Mouse (Mus musculus) heart, postnatal 25 days (tissue): Measurements from ENCODE around the gene Pcbp2. TPM values are rescaled to one million over a fixed set of nuclear protein-coding genes. Genes with fewer than 3 reads are reported as not detected.

Experiments used
- DNase-seq: peaks from one replicate; pipeline ENCODE4 v3.0.0; 2022; ENCODE audit warnings: low spot score
- intact Hi-C: fragments of 180-260 bp; cut with DNase I; formaldehyde crosslinking; loops from one replicate; pipeline ENCODE4 v1.15.1; 2025
- total RNA-seq, 2 experiments: library from RNA; stranded (reverse); gene quantifications; 2 replicates each; pipeline ENCODE4 v1.2.3; 2021

Pcbp2 gene
- total RNA-seq, 2 experiments from 2014 or later, result 458 to 504 TPM

- no peak for DNase-seq
- intact Hi-C loops, result no loop called here
Observed at GRCm38 (mm10) chr15:102503924-102504782, 33.8 kb downstream of the Pcbp2 start.

GRCm38 (mm10) chr15:102505073-102505769, 34.9 kb downstream of the Pcbp2 start:
- DNase-seq, result no peak
- intact Hi-C loops, result no loop called here

GRCm38 (mm10) chr15:102505770-102506463, 35.6 kb downstream of the Pcbp2 start:
- DNase-seq, result no peak
- intact Hi-C loops, result no loop called here

- intact Hi-C loops, result no loop called here
- DNase-seq, result no peak
Observed at GRCm38 (mm10) chr15:102506464-102506830, 36.1 kb downstream of the Pcbp2 start.

GRCm38 (mm10) chr15:102506864-102507263, 36.5 kb downstream of the Pcbp2 start:
- DNase-seq, result no peak
- intact Hi-C loops, result no loop called here

GRCm38 (mm10) chr15:102507561-102507960, 37.2 kb downstream of the Pcbp2 start:
- intact Hi-C loops, result no loop called here
- no peak for DNase-seq

GRCm38 (mm10) chr15:102508336-102508735, 38.0 kb downstream of the Pcbp2 start:
- intact Hi-C loops, result no loop called here
- DNase-seq, result no peak

- DNase-seq, result no peak
- intact Hi-C loops, result no loop called here
Observed at GRCm38 (mm10) chr15:102510110-102510509, 39.8 kb downstream of the Pcbp2 start.

- intact Hi-C loops, result no loop called here
- DNase-seq, result peak; percentile 70
Observed at GRCm38 (mm10) chr15:102510590-102511284, 40.4 kb downstream of the Pcbp2 start.

GRCm38 (mm10) chr15:102511285-102511833, 41.0 kb downstream of the Pcbp2 start:
- intact Hi-C loops, result no loop called here
- no peak for DNase-seq

GRCm38 (mm10) chr15:102512010-102512409, 41.7 kb downstream of the Pcbp2 start:
- no peak for DNase-seq
- intact Hi-C loops, result no loop called here

GRCm38 (mm10) chr15:102512471-102512870, 42.1 kb downstream of the Pcbp2 start:
- intact Hi-C loops, result no loop called here
- no peak for DNase-seq

- no peak for DNase-seq
- intact Hi-C loops, result no loop called here
Observed at GRCm38 (mm10) chr15:102513004-102513403, 42.7 kb downstream of the Pcbp2 start.

- intact Hi-C loops, result no loop called here
- DNase-seq, result no peak
Observed at GRCm38 (mm10) chr15:102515261-102515660, 44.9 kb downstream of the Pcbp2 start.

GRCm38 (mm10) chr15:102515791-102516190, 45.5 kb downstream of the Pcbp2 start:
- no peak for DNase-seq
- intact Hi-C loops, result no loop called here

- no peak for DNase-seq
- intact Hi-C loops, result no loop called here
Observed at GRCm38 (mm10) chr15:102516293-102516692, 46.0 kb downstream of the Pcbp2 start.

GRCm38 (mm10) chr15:102516728-102517404, 46.5 kb downstream of the Pcbp2 start, which contains the start of gene Map3k12:
TSS of gene Map3k12 (minus strand) at chr15:102517064.
- intact Hi-C loops, result no loop called here

GRCm38 (mm10) chr15:102517631-102517975, 47.3 kb downstream of the Pcbp2 start:
- intact Hi-C loops, result no loop called here
- DNase-seq, result no peak

More at GRCm38 (mm10) chr15:102516728-102517404, 46.5 kb downstream of the Pcbp2 start, which contains the start of gene Map3k12:
- DNase-seq, result peak; percentile 56
